Mouse (Mus musculus) heart, postnatal 0 days (tissue): ENCODE results near the gene Iqcc. TPM values are rescaled to one million over a fixed set of nuclear protein-coding genes. Genes with fewer than 3 reads are reported as not detected.

Experiments
- ATAC-seq: fragments of 200-750 bp; cut with Nextera tagmentation; 2 replicates; pipeline ENCODE4 v1.8.0; 2017; ENCODE audit warnings: low read depth, moderate number of reproducible peaks, moderate library complexity; ENCODE audit not compliant: insufficient read depth
- DNase-seq: peaks from one replicate; pipeline ENCODE4 v3.0.0-alpha.2; 2016; ENCODE audit warnings: low spot score
- H3K27ac ChIP-seq: fragments of 300-500 bp; sonication (generic); 2 replicates; pipeline ENCODE4 v1.5.1; 2014; ENCODE audit warnings: low read depth, mild to moderate bottlenecking
- H3K27me3 ChIP-seq: fragments of 300-500 bp; sonication (generic); 2 replicates; pipeline ENCODE4 v1.6.1; 2014; ENCODE audit warnings: low read length, mixed read lengths; ENCODE audit not compliant: control insufficient read depth, insufficient read depth
- H3K36me3 ChIP-seq: fragments of 300-500 bp; sonication (generic); replicated peaks from 2 replicates; pipeline ENCODE4 v1.6.1; 2014; ENCODE audit warnings: low read length, mixed read lengths; ENCODE audit not compliant: control insufficient read depth, insufficient read depth
- H3K4me1 ChIP-seq: fragments of 300-500 bp; sonication (generic); 2 replicates; pipeline ENCODE4 v1.6.1; 2014; ENCODE audit warnings: antibody characterized with exemption; ENCODE audit not compliant: control insufficient read depth, insufficient read depth
- H3K4me2 ChIP-seq: fragments of 300-500 bp; sonication (generic); 2 replicates; pipeline ENCODE4 v1.6.1; 2014; ENCODE audit warnings: low read depth, mild to moderate bottlenecking, low read length, moderate library complexity
- H3K4me3 ChIP-seq: fragments of 300-500 bp; sonication (generic); 2 replicates; pipeline ENCODE4 v1.5.1; 2014; ENCODE audit warnings: low read depth, low read length
- H3K9ac ChIP-seq: fragments of 300-500 bp; sonication (generic); replicated peaks from 2 replicates; pipeline ENCODE4 v1.6.1; 2014; ENCODE audit warnings: low read depth, low read length, mixed read lengths
- H3K9me3 ChIP-seq: fragments of 300-500 bp; sonication (generic); replicated peaks from 2 replicates; pipeline ENCODE4 v1.6.1; 2016; ENCODE audit warnings: low read length; ENCODE audit not compliant: control insufficient read depth
- CTCF ChIP-seq: IDR thresholded peaks from 2 replicates; pipeline ENCODE4 v1.5.1; 2016; ENCODE audit warnings: antibody characterized with exemption, control low read depth, low read depth
- EP300 ChIP-seq: IDR thresholded peaks from 2 replicates; pipeline ENCODE4 v1.6.1; 2016; ENCODE audit warnings: antibody characterized with exemption, low read depth
- WGBS: fragments of 180-500 bp; shearing (Covaris S2); extraction: QIAGEN DNeasy Blood & Tissue Kit; methylation state at CpG from one replicate; pipeline ENCODE4 v1.1.7; 2014; 5-methylcytosine and 5-hydroxymethylcytosine counted together
- polyA plus RNA-seq: library from polyadenylated mRNA; unstranded; fragments of >200 nt; fragmentation: Nextera tagmentation; extraction: Ambion mirVana; gene quantifications from 2 replicates; pipeline ENCODE4 v1.2.1, GENCODE M21; 2015
- total RNA-seq: library from RNA; depleted of rRNA; stranded (reverse); fragments of >200 nt; gene quantifications from 2 replicates; pipeline ENCODE4 v1.2.3, GENCODE M21; 2014; ENCODE audit warnings: low replicate concordance

The Iqcc gene
- total and polyA plus RNA-seq, 2 experiments from 2014 or later: 6.3 to 23.0 TPM

DNA sequence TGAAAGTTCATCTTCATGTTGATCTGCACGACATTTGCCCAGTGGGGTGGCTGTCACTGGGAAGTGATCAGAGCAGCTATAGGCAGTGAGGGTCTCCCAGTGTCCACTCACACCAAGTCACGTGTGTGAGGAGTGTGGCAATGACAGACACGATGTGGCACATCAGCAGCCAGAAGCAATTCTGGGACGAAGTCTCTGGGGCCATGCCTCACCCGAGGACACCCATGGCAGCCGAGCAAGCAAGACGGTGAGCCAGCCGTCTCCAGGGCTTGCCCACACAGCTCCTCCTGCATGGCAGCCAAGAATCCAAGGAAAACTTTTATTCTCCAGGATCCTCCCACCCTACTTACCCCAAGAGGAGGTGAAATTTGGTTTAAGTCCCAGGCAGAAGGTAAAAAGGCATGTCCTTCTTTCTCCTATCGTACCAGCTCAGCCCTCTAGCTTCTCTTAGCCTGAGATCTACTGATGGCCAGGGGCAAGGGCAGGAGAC is 3.1 kb downstream of the Iqcc start:
- Histone ChIP-seq H3K9me3 (no peaks in the 10 kb centered on the region), H3K9ac (no peak overlapping the region), H3K27me3 (no peaks in the 10 kb centered on the region), H3K4me3 (no peak overlapping the region), H3K36me3 (peaks cover 19% of the 10 kb centered on the region), H3K4me1 (peaks cover 19% of the 10 kb centered on the region), H3K27ac (no peak overlapping the region), H3K4me2 (no peak overlapping the region)
- TF ChIP-seq EP300: no peak
- TF ChIP-seq CTCF: no peak
- WGBS: 85% methylated on average over 9 of the region's 9 CpGs
- no peak for ATAC-seq
- DNase-seq: no peak

- Histone ChIP-seq H3K27ac (peak within 1 kb of the TSS; percentile 49), H3K4me1 (peaks cover 19% of the 10 kb centered on the region), H3K36me3 (peaks cover 16% of the 10 kb centered on the region), H3K9me3 (no peaks in the 10 kb centered on the region), H3K4me3 (no peak within 1 kb of the TSS), H3K27me3 (no peaks in the 10 kb centered on the region), H3K4me2 (no peak within 1 kb of the TSS), H3K9ac (no peak within 1 kb of the TSS)
- WGBS: 51% methylated on average over 6 of the region's 6 CpGs
- no peak for TF ChIP-seq EP300
- no peak for ATAC-seq
- peak; percentile 81 for DNase-seq
Observed at GRCm38 (mm10) chr4:129614093-129614492, 4.8 kb downstream of the Iqcc start, which contains the start of gene Dcdc2b. TSS of gene Dcdc2b (minus strand) at chr4:129614257.

DNA sequence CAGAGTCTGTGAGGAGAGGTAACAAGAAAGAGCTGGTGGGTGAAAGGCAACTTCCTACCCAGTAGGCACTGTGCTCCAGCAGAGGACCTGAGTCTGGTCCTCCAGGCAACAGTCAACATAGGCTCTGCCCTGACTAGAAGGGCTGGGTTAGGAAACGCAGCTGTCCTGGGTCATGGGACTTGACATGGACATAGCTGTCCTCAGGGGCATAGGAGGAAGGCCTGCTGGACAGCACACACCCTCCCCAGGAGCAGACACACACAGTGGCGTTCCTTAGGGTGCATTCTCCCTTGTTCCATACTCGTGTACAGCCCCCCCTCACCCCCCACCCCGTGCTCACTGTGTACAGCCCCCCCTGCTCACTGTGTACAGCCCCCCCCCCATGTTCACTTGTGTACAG is 8.4 kb downstream of the Iqcc start:
- 78% methylated on average over 4 of the region's 4 CpGs for WGBS
- H3K4me2 ChIP-seq: no peak overlapping the region
- no peaks in the 10 kb centered on the region for H3K9me3 ChIP-seq
- no peak overlapping the region for H3K9ac ChIP-seq
- H3K27me3 ChIP-seq: no peaks in the 10 kb centered on the region
- TF ChIP-seq CTCF (no peak), EP300 (no peak)
- ATAC-seq: no peak
- H3K4me1 ChIP-seq: peaks cover 11% of the 10 kb centered on the region
- DNase-seq: no peak
- H3K27ac ChIP-seq: no peak overlapping the region; the same call in 1 of the 2 replicates
- peaks cover 19% of the 10 kb centered on the region for H3K36me3 ChIP-seq
- H3K4me3 ChIP-seq: no peak overlapping the region

- Histone ChIP-seq H3K4me1 (peaks cover 11% of the 10 kb centered on the region), H3K4me2 (no peak overlapping the region), H3K9ac (no peak overlapping the region), H3K9me3 (no peaks in the 10 kb centered on the region), H3K27me3 (no peaks in the 10 kb centered on the region), H3K4me3 (no peak overlapping the region), H3K27ac (peak overlapping the region; percentile 16; the same call in 1 of the 2 replicates), H3K36me3 (peaks cover 22% of the 10 kb centered on the region)
- DNase-seq (no peak), ATAC-seq (no peak)
- no peak for TF ChIP-seq CTCF
- TF ChIP-seq EP300: no peak
- 64% methylated on average over 4 of the region's 4 CpGs for WGBS
Observed at GRCm38 (mm10) chr4:129610026-129610425, 8.9 kb downstream of the Iqcc start.

- no peak for DNase-seq
- H3K9me3 ChIP-seq: no peaks in the 10 kb centered on the region
- peaks cover 7% of the 10 kb centered on the region for H3K4me1 ChIP-seq
- ATAC-seq: no peak
- H3K36me3 ChIP-seq: peaks cover 31% of the 10 kb centered on the region
- TF ChIP-seq CTCF (no peak), EP300 (no peak)
- H3K27ac ChIP-seq: peak overlapping the region; percentile 16; the same call in 1 of the 2 replicates
- H3K4me2 ChIP-seq: no peak overlapping the region
- H3K9ac ChIP-seq: no peak overlapping the region
- 73% methylated on average over 12 of the region's 12 CpGs for WGBS
- no peaks in the 10 kb centered on the region for H3K27me3 ChIP-seq
- H3K4me3 ChIP-seq: no peak overlapping the region
Observed at GRCm38 (mm10) chr4:129609139-129609631, 9.7 kb downstream of the Iqcc start.

GRCm38 (mm10) chr4:129608426-129609025 is 10.4 kb downstream of the Iqcc start:
- WGBS: 32% methylated on average over 7 of the region's 7 CpGs
- no peaks in the 10 kb centered on the region for H3K9me3 ChIP-seq
- DNase-seq: peak; percentile 90
- no peak overlapping the region for H3K4me3 ChIP-seq
- peak; percentile 88 for ATAC-seq
- H3K4me2 ChIP-seq: no peak overlapping the region
- TF ChIP-seq CTCF: peak; percentile 93
- no peak for TF ChIP-seq EP300
- H3K27ac ChIP-seq: no peak overlapping the region
- no peaks in the 10 kb centered on the region for H3K27me3 ChIP-seq
- H3K4me1 ChIP-seq: 0 out of 2 replicates have a peak, but pooled peaks cover under 1% of the 10 kb centered on the region
- H3K36me3 ChIP-seq: peaks cover 37% of the 10 kb centered on the region
- H3K9ac ChIP-seq: no peak overlapping the region
